Mouse (Mus musculus) kidney, embryonic 15.5 days (tissue): Measurements from ENCODE around the gene Gm7534. TPM values are rescaled to one million over a fixed set of nuclear protein-coding genes. Genes with fewer than 3 reads are reported as not detected.

Experiments used
- ATAC-seq: fragments of 200-750 bp; cut with Nextera tagmentation; replicated peaks from 2 replicates; pipeline ENCODE4 v1.8.0; 2017; ENCODE audit warnings: moderate TSS enrichment; ENCODE audit not compliant: low FRiP score
- H3K27ac ChIP-seq: fragments of 300-500 bp; sonication (generic); 2 replicates; pipeline ENCODE4 v1.5.1; 2015; ENCODE audit warnings: mild to moderate bottlenecking, inconsistent platforms
- H3K27me3 ChIP-seq: fragments of 300-500 bp; sonication (generic); 2 replicates; pipeline ENCODE4 v1.6.1; 2015; ENCODE audit warnings: inconsistent platforms
- H3K36me3 ChIP-seq: fragments of 300-500 bp; sonication (generic); 2 replicates; pipeline ENCODE4 v1.6.1; 2015; ENCODE audit warnings: inconsistent platforms
- H3K4me1 ChIP-seq: fragments of 300-500 bp; sonication (generic); 2 replicates; pipeline ENCODE4 v1.6.1; 2015; ENCODE audit warnings: inconsistent platforms
- H3K4me2 ChIP-seq: fragments of 300-500 bp; sonication (generic); 2 replicates; pipeline ENCODE4 v1.6.1; 2015; ENCODE audit warnings: moderate library complexity, mild to moderate bottlenecking, inconsistent platforms
- H3K4me3 ChIP-seq: fragments of 300-500 bp; sonication (generic); replicated peaks from 2 replicates; pipeline ENCODE4 v1.5.1; 2015; ENCODE audit warnings: mild to moderate bottlenecking, inconsistent platforms
- H3K9ac ChIP-seq: fragments of 300-500 bp; sonication (generic); 2 replicates; pipeline ENCODE4 v1.6.1; 2015; ENCODE audit warnings: mild to moderate bottlenecking, inconsistent platforms
- H3K9me3 ChIP-seq: fragments of 300-500 bp; sonication (generic); replicated peaks from 2 replicates; pipeline ENCODE4 v1.6.1; 2016; ENCODE audit warnings: inconsistent platforms
- WGBS: fragments of 180-500 bp; shearing (Covaris S2); methylation state at CpG from one replicate; pipeline ENCODE4 v1.1.7; 2015; ENCODE audit warnings: mixed read lengths; 5-methylcytosine and 5-hydroxymethylcytosine counted together
- polyA plus RNA-seq: library from polyadenylated mRNA; unstranded; fragments of >200 nt; fragmentation: Nextera tagmentation; extraction: Ambion mirVana; gene quantifications from 2 replicates; pipeline ENCODE4 v1.2.1, GENCODE M21; 2015

Gm7534 gene
- polyA plus RNA-seq, 1 experiment from 2014 or later = 0.30 TPM

DNA sequence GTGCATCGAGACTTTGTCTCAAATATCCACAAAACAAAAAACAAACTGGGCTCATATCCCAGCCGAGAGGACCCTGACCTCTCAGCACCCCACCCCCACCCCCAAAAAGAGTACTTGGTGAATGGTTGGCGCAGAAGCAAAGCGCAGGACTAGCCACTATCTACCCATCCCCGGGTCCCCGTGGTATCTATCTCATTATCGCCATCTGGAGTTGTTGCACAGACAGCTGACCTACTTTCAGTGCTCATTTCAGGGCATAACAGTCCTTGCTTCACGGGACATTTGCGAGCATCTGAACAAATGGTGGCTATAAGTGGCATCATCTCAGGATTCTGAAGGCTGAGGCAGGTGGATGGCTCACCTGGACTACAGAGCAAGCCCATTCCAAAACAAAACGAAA is 35.9 kb upstream of the Gm7534 start:
- peak overlapping the region; percentile 64 for H3K4me2 ChIP-seq
- H3K4me3 ChIP-seq = peak overlapping the region; percentile 43
- H3K27me3 ChIP-seq = peaks cover 12% of the 10 kb centered on the region
- H3K36me3 ChIP-seq = peaks cover 4% of the 10 kb centered on the region; the same call in 1 of the 2 replicates
- no peak for ATAC-seq
- H3K9ac ChIP-seq = peak overlapping the region; percentile 27; the same call in 1 of the 2 replicates
- no peaks in the 10 kb centered on the region for H3K9me3 ChIP-seq
- H3K4me1 ChIP-seq = peaks cover 24% of the 10 kb centered on the region
- 11% methylated on average over 10 of the region's 10 CpGs for WGBS
- no peak overlapping the region for H3K27ac ChIP-seq

DNA sequence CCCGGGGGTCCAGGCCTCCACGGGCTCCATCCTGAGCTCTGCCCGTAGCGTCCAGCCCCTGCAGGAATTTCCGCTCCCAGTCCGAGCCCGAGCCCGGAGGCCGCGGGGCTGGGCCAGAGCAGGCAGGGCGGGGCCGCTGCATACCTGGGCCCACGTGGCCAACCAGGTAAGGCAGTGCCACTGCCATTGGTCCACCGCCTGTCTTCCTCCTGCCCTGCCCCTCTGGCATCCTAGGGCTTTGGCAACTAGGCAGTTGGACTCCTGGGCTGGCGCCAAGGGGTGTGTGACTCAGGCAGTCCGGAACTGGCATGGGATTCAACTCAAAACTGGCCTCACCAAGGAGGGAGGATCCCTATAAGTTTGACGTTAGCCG is 35.5 kb upstream of the Gm7534 start, which contains the start of gene Cnksr1:
Cnksr1 (minus strand) TSS at position 121 of the 373 bp plus-strand sequence.
- H3K36me3 ChIP-seq = peaks cover 3% of the 10 kb centered on the region; the same call in 1 of the 2 replicates
- peak; percentile 85 for ATAC-seq
- H3K4me1 ChIP-seq = peaks cover 23% of the 10 kb centered on the region
- 2% methylated on average over 18 of the region's 18 CpGs for WGBS
- peaks cover 12% of the 10 kb centered on the region for H3K27me3 ChIP-seq
- H3K4me3 ChIP-seq = peak within 1 kb of the TSS; percentile 43
- H3K27ac ChIP-seq = peak within 1 kb of the TSS; percentile 66
- peak within 1 kb of the TSS; percentile 64 for H3K4me2 ChIP-seq
- H3K9me3 ChIP-seq = no peaks in the 10 kb centered on the region
- H3K9ac ChIP-seq = peak within 1 kb of the TSS; percentile 27; the same call in 1 of the 2 replicates

- H3K4me3 ChIP-seq = peak overlapping the region; percentile 43
- peak overlapping the region; percentile 27; the same call in 1 of the 2 replicates for H3K9ac ChIP-seq
- ATAC-seq = peak; percentile 44
- no peaks in the 10 kb centered on the region for H3K9me3 ChIP-seq
- H3K4me2 ChIP-seq = peak overlapping the region; percentile 64
- WGBS = 27% methylated on average over 19 of the region's 19 CpGs
- H3K27ac ChIP-seq = peak overlapping the region; percentile 66
- peaks cover 12% of the 10 kb centered on the region for H3K27me3 ChIP-seq
- H3K36me3 ChIP-seq = no peaks in the 10 kb centered on the region
- peaks cover 23% of the 10 kb centered on the region for H3K4me1 ChIP-seq
Measured at GRCm38 (mm10) chr4:134237582-134238278, 34.9 kb upstream of the Gm7534 start.

DNA sequence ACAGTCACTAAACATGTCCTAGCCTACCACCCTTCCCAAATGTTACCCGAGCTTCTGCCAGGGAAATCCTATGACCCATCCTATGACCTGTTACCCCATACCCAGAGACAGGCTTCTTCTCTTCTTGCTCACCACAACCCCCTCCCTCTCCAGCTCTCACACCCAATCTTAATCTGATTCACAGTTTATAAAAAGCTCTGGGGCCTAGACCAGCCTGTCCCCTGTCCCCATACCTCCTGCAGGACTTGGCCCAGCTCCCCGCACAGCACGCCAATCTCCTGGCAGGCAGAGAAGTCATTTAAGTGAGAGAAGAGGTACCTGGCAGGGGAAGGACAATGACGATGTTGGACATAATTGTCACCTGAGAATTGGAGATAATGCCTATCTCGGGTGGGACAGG is 32.1 kb upstream of the Gm7534 start:
- Histone ChIP-seq H3K36me3 (no peaks in the 10 kb centered on the region), H3K4me2 (no peak overlapping the region), H3K4me1 (peaks cover 28% of the 10 kb centered on the region), H3K9ac (no peak overlapping the region), H3K27me3 (peaks cover 12% of the 10 kb centered on the region), H3K27ac (no peak overlapping the region), H3K9me3 (no peaks in the 10 kb centered on the region), H3K4me3 (no peak overlapping the region)
- ATAC-seq = no peak
- 78% methylated on average over 5 of the region's 5 CpGs for WGBS

- H3K4me3 ChIP-seq = no peak overlapping the region
- no peak overlapping the region for H3K4me2 ChIP-seq
- no peak overlapping the region for H3K27ac ChIP-seq
- H3K4me1 ChIP-seq = peaks cover 7% of the 10 kb centered on the region; the same call in 1 of the 2 replicates
- no peaks in the 10 kb centered on the region for H3K9me3 ChIP-seq
- no peaks in the 10 kb centered on the region for H3K36me3 ChIP-seq
- no peak overlapping the region for H3K9ac ChIP-seq
- WGBS = 30% methylated on average over 8 of the region's 8 CpGs
- ATAC-seq = no peak
- no peaks in the 10 kb centered on the region for H3K27me3 ChIP-seq
Measured at GRCm38 (mm10) chr4:134230431-134230830, 27.6 kb upstream of the Gm7534 start.

DNA sequence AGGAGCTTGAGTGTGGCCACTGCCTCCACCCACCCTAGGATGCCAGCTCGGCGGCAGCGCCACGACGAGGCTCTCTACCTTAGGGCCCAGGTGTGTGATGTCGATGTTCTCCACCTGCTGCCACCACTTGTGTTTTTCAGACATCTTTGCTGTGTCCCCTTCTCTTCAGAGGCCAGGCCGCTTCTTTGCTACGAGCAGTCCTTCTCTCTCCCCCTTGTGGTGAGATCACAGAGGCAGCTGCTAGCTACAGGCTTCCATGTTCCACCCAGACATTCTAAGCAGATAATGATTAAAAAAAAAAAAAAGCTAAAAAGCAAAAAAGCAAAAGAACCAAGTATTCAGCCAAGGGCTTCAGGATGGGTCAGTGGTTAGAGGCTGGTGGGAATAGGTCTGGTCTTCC is 24.4 kb upstream of the Gm7534 start, which contains the start of gene Catsper4:
Catsper4 (minus strand) TSS at position 190 of the 400 bp plus-strand sequence.
- peaks cover 17% of the 10 kb centered on the region for H3K4me1 ChIP-seq
- H3K9ac ChIP-seq = no peak within 1 kb of the TSS
- H3K27me3 ChIP-seq = no peaks in the 10 kb centered on the region
- WGBS = 67% methylated on average over 8 of the region's 8 CpGs
- ATAC-seq = no peak
- no peak within 1 kb of the TSS for H3K4me2 ChIP-seq
- H3K9me3 ChIP-seq = no peaks in the 10 kb centered on the region
- no peaks in the 10 kb centered on the region for H3K36me3 ChIP-seq
- H3K27ac ChIP-seq = no peak within 1 kb of the TSS
- no peak within 1 kb of the TSS for H3K4me3 ChIP-seq

- no peak overlapping the region for H3K4me3 ChIP-seq
- peak overlapping the region; percentile 30; the same call in 1 of the 2 replicates for H3K4me2 ChIP-seq
- no peaks in the 10 kb centered on the region for H3K36me3 ChIP-seq
- 50% methylated on average over 11 of the region's 11 CpGs for WGBS
- no peaks in the 10 kb centered on the region for H3K27me3 ChIP-seq
- H3K4me1 ChIP-seq = peaks cover 15% of the 10 kb centered on the region
- H3K9ac ChIP-seq = no peak overlapping the region
- peak overlapping the region; percentile 89 for H3K27ac ChIP-seq
- peak; percentile 82 for ATAC-seq
- no peaks in the 10 kb centered on the region for H3K9me3 ChIP-seq
Measured at GRCm38 (mm10) chr4:134222793-134223600, 20.2 kb upstream of the Gm7534 start.

- 19% methylated on average over 6 of the region's 6 CpGs for WGBS
- ATAC-seq = peak; percentile 66; the same call in 1 of the 2 replicates
Measured at GRCm38 (mm10) chr4:134206488-134207053, 3.8 kb upstream of the Gm7534 start.

DNA sequence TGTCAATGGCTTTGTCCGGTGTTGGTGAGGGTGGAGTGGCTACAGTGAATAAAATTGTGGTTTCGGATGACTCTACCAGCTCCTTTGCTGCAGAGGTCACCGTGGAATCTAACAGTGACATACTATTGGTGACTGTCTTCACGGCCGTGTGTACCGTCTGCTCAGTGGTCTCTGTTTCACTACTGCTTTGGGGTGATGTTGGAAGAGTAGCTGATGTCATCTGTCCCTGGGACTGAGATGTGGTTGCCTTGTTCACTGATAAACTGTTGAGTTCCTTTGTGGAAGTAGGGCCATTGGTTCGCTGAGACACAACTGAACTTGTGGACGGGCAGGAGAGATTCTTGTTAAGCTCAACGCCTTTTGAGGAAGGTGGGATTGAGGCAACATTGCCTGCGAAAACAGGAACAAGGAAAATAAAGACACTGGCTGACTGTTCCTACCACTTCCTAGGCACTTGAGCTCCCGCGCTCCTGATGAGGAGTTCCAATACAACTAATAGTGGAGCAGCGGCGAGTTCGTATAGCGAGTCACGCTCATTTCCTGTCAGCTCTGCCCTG is 614 bp upstream of the Gm7534 start:
- no peak for ATAC-seq
- no peak overlapping the region for H3K4me2 ChIP-seq
- H3K9me3 ChIP-seq = no peaks in the 10 kb centered on the region
- no peak overlapping the region for H3K4me3 ChIP-seq
- H3K27me3 ChIP-seq = no peaks in the 10 kb centered on the region
- no peak overlapping the region for H3K27ac ChIP-seq
- peaks cover 8% of the 10 kb centered on the region for H3K4me1 ChIP-seq
- H3K36me3 ChIP-seq = no peaks in the 10 kb centered on the region
- WGBS = 70% methylated on average over 17 of the region's 17 CpGs
- no peak overlapping the region for H3K9ac ChIP-seq

More at GRCm38 (mm10) chr4:134206488-134207053, 3.8 kb upstream of the Gm7534 start:
- H3K27ac ChIP-seq = peak overlapping the region; percentile 81
- H3K9ac ChIP-seq = no peak overlapping the region
- no peaks in the 10 kb centered on the region for H3K9me3 ChIP-seq
- H3K27me3 ChIP-seq = no peaks in the 10 kb centered on the region
- no peak overlapping the region for H3K4me3 ChIP-seq
- H3K4me2 ChIP-seq = no peak overlapping the region
- peaks cover 8% of the 10 kb centered on the region for H3K4me1 ChIP-seq
- H3K36me3 ChIP-seq = no peaks in the 10 kb centered on the region

DNA sequence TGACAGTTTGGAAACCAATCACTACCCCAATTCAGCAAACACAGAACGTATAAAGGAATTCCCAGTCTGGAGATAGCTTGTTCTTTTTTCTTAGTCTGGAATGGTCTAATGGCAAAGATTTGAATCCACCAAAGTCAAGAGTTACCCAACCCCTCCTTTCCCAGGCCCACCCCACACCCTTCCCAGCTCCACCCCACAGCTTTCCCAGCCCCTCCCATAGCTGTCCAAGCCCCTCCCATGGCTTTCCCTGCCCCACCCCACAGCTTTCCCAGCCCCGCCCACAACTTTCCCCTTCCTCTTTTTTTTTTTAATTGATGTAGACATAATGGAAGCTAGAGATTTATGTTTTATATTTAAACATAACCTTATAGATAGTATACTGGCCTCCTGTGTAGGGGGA is 3.4 kb downstream of the Gm7534 start:
- WGBS = 80% methylated on average over 2 of the region's 2 CpGs
- H3K36me3 ChIP-seq = no peaks in the 10 kb centered on the region
- H3K9ac ChIP-seq = no peak overlapping the region
- H3K27ac ChIP-seq = no peak overlapping the region
- no peak for ATAC-seq
- H3K27me3 ChIP-seq = no peaks in the 10 kb centered on the region
- H3K4me3 ChIP-seq = no peak overlapping the region
- no peaks in the 10 kb centered on the region for H3K9me3 ChIP-seq
- H3K4me1 ChIP-seq = no peaks in the 10 kb centered on the region
- H3K4me2 ChIP-seq = no peak overlapping the region

DNA sequence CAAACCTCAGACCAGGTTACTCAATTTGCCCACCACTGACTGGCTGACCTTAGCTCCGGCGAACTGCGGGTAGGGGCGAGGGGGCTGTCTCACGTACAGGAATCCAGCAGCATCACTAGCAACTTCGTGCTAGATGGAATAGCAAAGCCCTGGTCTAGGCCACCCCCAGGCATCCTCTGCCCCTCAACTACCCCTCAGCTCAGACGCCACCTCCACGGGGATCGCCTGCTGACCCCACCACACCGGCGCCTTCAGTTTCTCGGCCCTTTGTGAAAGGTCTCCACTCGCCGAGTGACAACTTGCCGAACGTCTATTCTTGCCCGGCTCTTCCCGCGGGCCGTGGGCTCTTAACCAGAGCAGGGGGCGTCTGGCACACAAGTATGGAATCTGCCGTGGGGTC is 16.5 kb downstream of the Gm7534 start:
- H3K36me3 ChIP-seq = no peaks in the 10 kb centered on the region
- no peaks in the 10 kb centered on the region for H3K9me3 ChIP-seq
- H3K9ac ChIP-seq = peak overlapping the region; percentile 71
- no peak; the same call in 1 of the 2 replicates for ATAC-seq
- peaks cover 12% of the 10 kb centered on the region for H3K4me1 ChIP-seq
- 1% methylated on average over 22 of the region's 22 CpGs for WGBS
- peak overlapping the region; percentile 66 for H3K4me3 ChIP-seq
- H3K27ac ChIP-seq = peak overlapping the region; percentile 90
- H3K27me3 ChIP-seq = no peaks in the 10 kb centered on the region
- peak overlapping the region; percentile 95 for H3K4me2 ChIP-seq
